Mouse (Mus musculus) embryo, embryonic 10 days (tissue): Measurements from ENCODE around the gene Zrsr2.

ENCODE experiments used
- DNase-seq: peaks from one replicate; pipeline ENCODE4 v3.0.0-alpha.2; 2015; ENCODE audit warnings: low spot score

The Zrsr2 gene

DNA sequence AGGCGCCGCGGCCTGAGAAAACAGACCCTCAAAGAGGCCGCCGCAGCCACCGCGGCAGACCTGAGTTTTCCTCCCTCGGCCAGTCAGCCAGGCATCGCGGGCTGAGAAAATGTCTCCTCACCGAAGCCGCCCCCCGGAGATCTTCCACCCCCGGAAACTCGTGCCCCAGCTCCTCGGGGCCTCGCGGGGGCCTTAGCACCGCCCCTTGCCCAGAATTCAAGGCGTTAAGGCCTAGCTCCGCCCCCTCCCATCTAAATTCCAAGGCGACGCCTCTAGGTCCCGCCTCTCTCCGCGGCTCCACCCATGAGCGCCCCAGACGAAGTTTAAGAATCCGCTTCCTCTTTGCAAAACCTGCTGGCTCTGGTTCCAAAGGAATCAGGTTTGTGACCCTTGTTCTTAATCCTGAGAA lies at the start of gene Zrsr2:
Gene Zrsr2 (minus strand): TSS at position 195 of the 409 bp plus-strand sequence.
- DNase-seq, result peak; percentile 87

DNA sequence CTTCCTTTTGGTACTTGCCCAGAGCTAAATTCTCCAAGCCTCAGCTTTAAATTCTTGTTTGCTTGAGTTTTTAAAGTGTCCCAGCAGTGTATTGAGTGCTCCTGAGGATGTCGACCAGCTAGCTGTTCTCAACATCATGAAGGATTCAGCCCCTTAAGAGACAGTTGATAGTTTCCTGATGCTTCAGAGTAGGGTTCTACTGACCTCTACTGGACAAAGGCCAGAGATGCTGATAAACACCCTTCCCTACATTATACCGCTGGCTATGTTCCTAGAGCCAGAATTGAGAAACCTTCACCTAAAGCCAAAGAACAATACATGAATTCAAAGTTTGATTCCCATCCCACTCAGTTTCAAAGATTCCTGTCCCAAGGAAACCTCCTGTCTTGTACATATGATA lies 46.3 kb upstream of the Zrsr2 start:
- DNase-seq, result peak; percentile 69

DNA sequence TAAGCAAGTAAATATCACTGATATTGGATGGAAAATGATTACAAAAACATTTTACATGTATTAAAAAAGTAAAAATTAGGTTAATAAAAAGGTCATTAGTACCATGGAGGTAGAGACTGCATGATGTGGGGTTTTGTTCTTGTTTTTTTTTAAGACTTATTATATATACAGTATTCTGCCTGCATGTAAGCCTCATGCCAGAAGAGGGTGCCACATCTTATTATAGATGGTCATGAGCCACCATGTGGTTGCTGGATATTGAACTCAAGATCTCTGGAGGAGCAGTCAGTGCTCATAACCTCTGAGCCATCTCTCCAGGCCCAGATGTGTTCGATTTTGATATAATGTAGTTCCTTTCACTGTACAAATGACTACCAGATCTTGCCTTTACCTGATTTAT lies 41.4 kb upstream of the Zrsr2 start:
- no peak for DNase-seq

DNA sequence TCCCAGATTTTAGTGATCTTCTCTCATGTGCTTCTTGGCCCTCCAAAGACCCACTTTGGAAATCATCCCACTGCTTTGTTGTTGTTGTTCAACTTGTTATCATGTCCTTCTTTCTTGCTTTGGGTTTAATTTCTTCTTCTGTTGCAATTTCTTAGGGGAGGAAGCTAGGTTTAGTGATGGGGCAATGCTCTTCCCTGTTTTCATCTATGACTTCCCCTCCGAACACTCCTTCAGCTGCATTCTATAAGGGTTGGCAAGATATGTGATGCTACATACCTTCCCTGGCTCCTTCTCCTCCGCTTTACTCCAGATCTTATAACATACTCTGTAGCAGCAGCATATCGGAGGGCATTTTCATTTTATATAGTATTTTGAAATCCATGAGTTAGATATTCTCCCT lies 38.3 kb upstream of the Zrsr2 start:
- no peak for DNase-seq

DNA sequence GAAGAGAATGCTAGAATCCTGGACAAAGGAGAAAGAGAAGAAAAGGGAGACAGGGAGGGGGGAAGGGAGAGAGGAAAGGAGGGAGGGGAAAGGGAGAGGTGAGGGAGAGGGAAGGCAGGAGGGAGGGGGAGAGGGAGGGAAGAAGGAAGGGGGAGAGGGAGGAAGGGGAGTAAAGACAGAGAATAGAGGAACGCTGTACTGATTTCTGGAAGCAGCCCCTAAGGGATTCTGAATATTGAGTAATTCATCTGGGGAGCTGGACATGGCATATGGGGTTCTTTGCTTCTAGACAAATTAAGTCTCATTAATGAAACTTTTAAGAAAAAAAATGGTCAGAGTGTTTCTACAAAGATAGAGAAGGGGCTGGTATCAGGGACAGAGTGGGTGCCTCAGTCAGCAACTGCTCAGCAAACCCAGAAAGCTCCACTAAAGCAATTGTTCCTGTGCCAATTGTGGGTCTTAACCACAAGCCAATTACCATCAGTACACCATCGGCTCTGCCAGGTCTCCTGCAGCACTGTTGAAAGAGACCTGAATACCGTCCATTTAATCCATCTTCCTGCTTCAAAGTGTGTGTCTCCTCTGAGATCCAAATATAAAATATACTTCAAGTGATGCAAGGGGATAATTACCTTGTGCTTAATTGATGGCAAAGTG lies 29.4 kb upstream of the Zrsr2 start:
- DNase-seq, result no peak

DNA sequence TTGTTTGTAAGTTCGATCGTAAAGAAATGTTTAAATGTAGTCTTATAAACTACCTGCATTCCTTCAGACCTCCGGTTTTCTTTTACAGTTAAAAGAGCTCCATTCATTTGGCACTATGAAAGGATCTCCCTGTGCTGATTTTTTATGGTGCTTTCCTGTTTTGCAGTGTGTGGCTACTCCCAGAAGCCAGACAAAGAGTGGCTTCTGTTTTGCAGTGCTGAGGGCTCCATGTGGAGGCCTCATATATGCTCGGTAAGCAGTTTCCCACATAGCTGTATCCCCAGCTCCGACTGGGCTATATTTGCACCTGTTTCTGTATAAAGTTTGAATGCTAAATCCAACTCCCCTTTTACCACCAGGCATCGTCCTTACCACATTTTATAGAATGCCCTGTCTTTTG lies 23.7 kb upstream of the Zrsr2 start:
- no peak for DNase-seq

DNA sequence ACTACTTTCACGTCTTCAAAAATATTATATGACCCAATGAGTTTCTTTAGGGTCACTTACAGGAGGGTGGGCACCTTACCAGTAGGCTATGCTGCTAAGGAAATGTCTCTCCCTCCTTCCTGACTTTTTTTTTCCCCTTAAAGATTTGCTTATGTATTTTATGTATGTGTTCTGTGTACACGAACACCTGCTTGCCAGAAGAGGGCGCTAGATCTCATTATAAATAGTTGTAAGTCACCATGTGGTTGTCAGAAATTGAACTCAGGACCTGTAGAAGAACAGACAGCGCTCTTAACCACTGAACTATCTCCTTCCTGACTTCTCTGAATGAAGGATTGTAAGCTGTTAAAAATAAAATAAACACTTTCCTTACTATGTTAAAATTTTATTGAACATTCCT lies 23.0 kb upstream of the Zrsr2 start:
- no peak for DNase-seq

DNA sequence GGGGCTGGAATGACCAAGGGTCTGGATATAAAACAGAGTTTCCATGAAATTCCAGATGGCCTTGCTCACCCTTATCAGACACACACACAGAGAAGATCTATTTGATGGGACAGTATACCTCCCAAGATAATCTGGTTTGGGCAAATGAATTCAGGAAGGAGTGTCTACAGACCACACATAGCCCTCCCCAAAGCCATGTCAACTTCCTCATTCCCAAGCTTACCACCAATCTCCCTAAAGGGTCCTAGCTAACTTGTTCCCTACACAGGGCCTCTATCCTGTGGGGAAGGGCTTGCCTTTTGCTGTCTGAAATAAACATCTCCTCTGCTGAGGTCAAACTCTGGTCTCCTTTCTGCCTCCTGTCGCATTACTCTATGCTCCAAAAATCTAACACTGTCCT lies 22.6 kb upstream of the Zrsr2 start:
- DNase-seq, result no peak

DNA sequence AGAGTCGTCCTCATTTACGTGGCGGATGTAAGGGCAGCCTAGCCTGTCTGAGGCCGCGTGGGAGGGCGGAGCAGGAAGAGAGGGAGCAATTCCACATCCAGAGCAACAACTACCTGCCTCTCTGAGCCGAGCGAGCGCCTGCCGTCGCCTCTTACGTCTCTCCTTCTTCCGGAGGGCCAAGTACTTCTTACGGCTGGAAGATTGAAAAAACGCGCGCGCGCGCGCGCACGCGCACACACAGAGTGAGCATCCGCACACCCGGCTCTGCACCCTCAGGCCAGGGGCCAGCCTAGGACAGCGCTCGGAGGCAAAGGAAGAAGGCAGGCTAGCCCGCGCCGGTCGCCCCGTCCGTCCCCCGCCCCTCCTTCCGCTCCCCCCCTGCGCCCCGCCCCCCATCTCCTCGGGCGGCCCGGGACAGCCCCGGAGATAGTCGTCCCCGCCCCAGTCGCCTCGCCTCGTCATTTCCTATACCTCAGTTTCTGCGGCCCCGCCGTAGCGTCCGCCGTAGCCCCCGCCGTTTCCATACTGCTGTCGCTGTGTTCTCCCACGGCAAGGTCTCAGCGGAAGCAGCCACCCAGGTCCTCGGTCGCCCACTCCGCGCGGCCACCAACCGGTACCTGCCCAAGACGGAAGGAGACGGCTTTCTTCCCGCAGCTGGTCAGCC lies 526 bp downstream of the Zrsr2 start:
- peak; percentile 60 for DNase-seq

DNA sequence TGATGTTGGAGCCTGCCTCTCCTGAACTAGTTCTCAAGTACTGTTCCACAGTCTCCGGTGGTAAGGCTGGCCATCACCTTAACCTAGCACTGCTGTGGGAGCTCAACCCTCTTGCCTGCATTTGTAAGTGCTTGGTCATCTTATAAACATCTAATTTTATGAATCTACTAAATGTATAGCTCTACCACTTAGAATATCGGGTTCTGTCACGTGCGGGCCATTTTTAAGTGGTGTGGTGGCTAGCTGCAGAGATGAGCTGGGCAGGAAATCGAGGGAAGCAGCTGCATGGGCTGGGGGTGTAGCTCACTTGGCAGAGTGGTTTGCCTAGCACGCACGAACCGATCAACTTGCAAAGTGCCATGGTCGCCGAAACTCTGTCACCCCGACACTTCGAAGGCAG lies 1.1 kb downstream of the Zrsr2 start:
- DNase-seq, result no peak

DNA sequence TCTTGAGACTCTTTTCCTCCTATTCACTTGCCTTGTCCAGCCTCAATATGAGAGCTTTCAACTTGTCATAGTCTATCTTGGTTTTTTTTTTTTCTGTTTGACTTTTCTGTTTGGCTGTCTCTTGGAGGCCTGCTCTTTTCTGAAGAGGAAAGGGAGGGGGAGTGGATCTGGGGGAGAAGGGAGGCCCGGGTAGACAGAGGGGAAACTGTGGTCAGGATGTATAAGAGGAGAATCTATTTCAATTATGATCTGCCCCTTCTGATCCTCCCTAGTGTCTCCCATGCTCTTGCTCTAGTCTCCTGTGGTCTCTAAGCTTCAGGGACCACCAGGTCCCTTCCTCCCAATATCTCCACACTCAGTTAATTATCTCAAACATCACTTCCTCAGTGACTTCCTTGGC lies 6.8 kb downstream of the Zrsr2 start:
- no peak for DNase-seq

DNA sequence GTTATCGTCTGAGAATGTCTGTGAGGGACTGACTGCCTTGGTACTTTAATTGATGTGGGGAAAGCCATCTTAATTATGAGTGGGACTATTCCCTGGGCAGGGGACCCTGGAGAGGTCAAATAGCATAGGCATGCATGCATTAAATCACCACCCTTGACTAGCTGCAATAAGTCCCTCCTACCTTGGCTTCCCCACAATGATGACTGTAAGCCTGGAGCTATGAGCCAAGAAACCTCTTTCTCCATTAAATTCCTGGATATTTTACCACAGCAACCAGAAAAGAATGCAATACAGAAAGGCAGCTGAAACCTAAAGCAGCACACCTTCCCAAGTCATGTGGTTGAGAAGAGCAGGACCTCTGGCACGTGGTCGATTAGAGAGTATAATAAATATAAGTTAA lies 14.1 kb downstream of the Zrsr2 start:
- no peak for DNase-seq

DNA sequence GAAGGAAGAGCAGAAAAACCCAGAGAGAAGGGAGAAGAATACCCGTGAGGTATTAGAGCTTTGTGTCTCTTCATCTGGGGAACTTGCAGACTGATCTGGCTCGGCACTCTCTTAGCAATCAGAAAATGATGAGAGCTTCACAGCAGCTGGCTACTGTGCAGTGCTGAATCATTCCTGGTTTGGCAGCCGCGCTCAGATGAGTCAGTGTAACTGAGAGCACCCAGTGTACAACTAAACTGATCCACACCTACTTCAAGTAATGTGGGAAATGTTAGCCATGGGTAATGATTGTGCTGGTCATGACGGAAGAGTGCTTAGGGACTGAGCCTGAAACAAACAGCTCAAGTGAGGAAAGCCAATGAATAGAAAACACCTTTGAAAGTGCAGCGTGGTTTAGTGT lies 19.9 kb downstream of the Zrsr2 start:
- DNase-seq, result no peak

DNA sequence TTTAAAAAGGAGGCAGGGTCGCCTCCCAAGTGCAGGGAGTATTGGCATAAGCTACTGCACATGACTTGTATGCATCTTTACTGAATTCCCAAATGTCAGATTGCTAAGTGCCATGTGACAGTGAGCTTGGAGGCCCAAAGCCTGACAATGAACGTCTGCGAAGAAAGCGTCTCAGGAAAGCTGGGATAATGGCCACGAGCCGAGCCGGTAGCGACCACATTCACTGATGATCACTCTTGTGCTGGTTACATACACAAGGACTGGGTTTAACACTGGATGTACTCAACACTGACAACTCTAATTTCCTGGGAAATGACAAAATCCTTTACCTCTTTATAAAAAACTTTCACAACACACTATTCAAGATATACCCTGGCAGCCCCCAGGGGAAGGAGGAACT lies 23.7 kb downstream of the Zrsr2 start:
- no peak for DNase-seq

DNA sequence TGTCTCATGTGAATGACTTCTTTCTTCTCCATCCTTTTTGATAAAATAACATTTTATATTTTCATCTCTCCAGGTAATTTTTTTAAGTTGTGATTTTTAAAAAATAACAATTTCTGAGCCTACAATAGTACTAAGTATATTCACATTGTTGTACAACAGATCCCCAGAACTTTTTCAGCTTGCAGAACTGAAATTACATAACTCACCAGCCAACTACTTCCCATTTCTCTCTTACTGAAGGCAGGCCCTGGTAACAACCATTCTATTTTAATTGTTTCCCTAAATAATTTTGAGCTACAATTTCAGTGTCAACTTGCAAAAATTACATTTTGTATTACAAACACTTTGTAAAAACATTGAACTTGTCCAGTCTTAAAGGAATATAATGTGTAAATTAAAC lies 28.9 kb downstream of the Zrsr2 start:
- DNase-seq, result no peak

DNA sequence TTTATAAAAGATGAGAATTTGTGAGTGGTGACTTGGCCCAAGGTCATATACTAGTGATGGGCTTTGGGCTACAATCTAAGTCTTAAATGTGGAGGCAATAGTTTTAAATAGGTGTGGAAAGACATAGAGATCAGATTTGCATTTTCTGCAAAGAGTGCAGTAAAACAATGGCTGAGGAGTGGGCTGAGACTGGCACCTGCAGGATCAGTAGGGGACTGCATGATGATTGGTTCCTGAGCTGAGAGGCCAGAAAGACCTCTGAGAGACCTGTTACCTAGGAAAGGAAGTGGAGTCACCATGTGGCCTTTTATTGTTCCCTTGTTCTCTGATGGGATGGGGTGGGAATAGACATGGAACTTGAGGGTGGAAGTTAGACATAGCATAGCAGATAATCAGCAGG lies 45.7 kb downstream of the Zrsr2 start:
- peak; percentile 15 for DNase-seq

DNA sequence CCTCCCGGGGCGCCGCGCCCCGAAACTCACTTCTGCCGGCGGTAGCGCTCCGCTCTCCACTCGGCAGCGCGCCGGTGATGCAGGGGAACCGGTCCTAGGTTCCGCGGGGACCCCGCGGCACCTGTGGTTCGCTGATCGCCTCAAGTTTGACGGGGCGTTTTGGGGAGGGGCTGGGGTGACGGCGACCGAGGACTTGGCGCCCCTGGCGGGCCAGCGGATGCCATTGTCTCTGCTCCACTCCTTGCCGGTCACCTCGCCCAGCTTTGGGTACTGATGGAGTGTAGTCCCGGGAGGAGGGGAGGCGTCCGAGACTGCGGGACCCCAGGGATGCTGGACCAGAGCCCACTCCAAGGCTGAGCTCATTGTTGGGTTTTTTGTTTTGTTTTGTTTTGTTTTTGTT lies 49.1 kb downstream of the Zrsr2 start:
- DNase-seq, result peak; percentile 48

DNA sequence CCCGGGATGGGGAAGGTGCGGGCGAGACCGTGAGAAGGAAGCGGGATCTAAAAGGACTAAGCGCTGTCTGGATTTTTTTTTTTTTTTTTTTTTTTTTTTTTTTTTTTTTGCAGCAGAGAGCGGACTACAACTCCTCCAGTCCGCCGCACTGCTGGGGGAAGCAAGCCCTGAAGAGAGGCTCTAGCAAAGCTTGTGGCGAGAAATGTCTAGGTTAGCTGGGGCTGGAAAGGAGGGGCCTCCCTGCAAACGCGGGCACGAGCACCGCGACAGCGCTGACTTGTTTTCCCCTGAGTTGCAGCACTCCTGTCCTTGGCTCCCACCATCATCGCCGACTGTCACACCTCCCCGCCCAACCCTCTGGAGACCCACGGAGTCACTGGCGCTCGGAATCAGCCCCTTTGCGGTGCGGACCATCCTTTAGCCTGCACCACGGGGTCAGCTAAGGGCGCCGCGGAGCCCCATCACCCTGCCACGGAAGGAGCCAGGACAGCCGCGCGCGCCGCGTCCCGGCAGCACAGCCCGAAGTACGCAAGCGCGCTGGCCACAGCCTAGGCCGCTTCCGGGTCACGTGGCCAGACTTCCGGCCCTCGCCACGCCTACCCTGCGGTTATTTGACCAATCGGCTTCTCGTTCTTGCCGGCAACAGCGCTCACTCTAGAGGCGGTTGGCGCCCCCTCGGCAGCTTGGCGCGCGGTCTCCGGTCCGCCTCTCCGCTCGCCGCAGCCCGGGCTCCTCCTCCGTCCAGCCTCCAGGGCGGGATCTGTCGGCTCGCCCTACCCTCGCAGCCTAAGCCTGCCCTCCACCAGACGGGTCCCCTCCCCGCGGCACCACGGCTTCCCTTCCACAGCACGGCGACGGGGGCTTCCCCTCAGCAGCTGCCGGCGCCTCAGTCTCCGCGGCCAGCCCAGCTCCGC lies 49.9 kb downstream of the Zrsr2 start, which contains the start of gene Ap1s2:
Gene Ap1s2 (plus strand): TSS at position 681 of the 914 bp plus-strand sequence.
- peak; percentile 95 for DNase-seq

DNA sequence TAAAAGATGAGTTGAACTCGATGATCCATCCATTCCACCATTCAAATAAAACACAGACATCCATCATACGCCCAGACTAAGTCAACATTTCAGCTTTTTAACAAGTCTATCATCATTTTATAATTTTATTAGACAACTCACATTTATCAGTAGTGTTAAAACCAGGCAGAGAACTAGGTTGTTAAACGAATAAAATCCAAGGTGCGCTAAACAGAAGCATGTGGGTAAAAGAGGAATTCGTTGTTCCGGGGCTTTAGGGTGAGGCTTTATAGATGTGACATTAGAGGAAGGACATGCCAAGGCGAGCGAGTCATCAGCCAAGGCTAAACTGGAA lies 50.5 kb downstream of the Zrsr2 start:
- DNase-seq, result no peak

DNA sequence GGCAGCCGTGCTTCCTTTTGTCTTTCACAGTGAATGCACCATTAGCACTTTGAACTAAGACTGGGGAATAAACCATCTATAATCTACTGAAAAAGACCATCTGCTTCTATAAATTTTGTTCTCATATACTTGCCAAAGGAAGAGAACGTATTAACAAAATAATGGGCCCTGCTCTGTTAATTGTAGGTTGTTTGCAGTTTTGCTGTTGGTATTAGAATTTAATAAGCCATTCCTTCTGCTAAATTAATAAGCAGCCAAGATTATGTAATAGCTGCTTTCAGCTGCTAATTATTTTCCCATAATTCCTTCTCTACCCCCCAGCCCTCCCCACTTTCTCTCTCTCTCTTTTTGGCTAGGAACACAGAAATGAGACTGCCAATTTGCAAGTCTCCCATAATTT lies 51.6 kb downstream of the Zrsr2 start:
- DNase-seq, result no peak

DNA sequence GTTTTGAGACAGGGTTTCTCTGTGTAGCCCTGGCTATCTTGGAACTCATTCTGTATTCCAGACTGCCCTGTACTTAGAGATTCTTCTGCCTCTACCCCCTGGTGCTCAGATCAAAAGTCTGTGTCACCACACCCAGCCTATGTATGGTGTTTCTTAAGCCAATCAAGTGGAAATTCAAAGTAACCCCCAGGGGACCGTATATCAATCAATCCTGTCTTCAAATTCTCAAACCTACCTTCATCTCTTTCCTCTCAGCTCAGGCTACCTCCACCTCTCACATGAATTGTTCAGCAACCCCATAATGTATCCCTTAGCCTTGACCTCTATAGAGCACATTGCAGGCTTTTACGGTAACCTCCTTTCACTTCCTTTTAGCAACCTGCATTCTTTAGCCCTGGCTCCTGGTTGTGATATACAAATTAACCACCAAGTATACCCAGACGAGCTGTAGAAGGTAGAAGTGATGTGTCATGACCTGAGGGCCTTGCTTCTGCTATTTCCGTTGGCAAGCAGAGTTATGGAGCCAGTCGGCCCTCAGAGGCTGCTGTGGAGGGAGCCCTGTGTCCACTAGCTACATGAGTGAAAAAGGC lies 58.9 kb downstream of the Zrsr2 start:
- DNase-seq, result no peak

DNA sequence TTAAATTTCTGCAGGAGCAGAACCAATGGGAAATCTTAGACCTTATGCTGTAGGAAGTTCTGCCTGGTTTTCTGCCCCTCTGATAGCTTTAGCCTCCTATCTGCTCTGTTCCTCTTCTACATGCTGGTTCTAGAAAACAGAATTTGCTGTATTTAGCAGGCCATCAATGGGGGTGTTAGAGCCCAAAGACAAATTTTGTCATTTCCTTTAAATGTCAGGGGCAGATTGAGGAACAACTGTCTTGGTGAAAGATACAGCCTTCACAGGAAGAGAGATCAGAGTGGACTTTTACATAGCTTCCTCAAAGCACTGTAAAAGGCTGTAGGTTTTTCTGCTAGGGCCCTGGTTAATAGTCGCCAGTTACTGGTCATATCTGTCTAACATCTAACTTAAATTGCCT lies 61.1 kb downstream of the Zrsr2 start:
- no peak for DNase-seq

DNA sequence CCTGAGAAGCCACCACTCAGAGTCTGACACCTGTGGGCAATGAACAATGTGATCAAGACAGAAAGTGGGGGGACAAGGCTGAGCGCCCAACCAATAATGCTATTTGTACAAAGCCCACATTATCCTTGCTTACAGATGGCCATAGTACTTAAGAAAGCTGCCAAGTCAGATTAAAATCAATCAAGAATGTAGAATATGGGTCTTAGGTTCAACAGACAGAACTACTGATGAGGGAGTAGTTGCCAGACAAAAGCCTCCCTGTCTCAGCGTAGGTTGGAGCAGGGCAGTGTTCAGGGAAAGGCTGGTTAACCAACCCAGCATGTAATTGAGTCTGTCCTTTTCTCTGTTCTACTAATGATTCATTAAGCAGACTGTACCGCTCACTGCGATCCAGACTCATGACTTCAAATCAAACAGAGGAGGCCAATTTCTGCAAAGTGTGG lies 72.9 kb downstream of the Zrsr2 start:
- peak; percentile 4 for DNase-seq
